Mouse (Mus musculus) cerebellum, postnatal 36 days (tissue): Measurements from ENCODE around the gene Hs3st1.

Experiments used
- DNase-seq, 2 experiments: peaks; one replicate each; pipeline ENCODE4 v3.0.0; 2021 to 2022; ENCODE audit warnings: mixed read lengths in 2 of 2

Hs3st1 gene

DNA sequence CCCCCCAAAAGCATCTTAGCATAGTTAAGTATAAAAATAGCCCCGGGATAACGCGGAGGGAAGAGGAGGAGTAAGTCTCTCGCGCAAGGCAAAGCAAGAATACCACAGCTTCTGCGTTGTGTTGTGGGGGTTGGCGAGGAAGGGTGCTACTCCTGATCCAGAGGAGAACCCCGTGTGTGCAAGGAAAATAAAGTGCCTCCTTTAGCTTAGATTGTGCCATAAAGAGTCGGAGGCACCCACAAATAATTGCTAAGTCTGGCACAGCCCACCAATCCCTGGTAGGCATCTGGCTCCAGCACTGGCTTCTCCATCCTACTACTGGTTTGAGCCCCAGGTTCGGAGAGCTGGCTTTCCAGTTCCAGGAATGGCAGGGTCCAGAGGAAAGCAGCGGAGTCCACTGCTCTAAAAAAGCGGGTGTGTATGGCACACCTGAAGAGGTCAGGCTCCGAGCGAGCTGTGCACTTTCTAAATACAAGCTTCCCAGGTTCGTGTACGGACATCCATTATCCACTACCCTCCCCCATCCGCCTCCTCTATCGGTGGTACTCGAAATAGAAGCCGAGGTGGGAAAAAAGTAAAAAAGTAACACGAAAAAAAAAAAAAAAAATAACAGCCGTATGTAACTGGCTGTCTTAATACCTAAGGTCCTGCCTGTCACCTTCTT is 111.9 kb downstream of the Hs3st1 start:
- peak in 1 of 2 experiments; percentile 59 for DNase-seq

DNA sequence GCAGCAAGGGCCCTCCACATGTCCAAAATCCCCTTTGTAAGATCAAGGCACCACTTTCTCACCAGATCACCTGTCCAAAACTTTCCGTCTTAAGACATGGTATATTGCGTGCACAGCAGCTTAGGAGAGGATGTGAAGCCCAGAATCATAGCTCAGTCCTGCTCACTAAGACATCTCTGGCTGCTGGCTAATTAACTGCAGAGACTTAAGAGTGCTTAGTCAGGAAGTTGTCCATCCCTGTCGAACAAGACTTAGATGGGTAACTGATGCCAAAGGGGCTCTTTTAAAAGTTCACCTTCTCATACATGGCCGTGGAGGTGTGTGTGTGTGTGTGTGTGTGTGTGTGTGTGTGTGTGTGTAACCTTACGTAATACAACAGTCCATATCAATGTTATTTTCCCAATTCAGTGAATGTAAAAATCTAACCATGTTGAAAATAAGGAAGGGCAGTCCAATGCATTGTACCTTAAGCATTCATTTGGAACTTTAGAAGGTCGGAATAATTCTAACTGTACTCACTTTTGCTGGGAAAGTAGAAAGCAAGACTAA is 113.0 kb downstream of the Hs3st1 start:
- DNase-seq = no peak

DNA sequence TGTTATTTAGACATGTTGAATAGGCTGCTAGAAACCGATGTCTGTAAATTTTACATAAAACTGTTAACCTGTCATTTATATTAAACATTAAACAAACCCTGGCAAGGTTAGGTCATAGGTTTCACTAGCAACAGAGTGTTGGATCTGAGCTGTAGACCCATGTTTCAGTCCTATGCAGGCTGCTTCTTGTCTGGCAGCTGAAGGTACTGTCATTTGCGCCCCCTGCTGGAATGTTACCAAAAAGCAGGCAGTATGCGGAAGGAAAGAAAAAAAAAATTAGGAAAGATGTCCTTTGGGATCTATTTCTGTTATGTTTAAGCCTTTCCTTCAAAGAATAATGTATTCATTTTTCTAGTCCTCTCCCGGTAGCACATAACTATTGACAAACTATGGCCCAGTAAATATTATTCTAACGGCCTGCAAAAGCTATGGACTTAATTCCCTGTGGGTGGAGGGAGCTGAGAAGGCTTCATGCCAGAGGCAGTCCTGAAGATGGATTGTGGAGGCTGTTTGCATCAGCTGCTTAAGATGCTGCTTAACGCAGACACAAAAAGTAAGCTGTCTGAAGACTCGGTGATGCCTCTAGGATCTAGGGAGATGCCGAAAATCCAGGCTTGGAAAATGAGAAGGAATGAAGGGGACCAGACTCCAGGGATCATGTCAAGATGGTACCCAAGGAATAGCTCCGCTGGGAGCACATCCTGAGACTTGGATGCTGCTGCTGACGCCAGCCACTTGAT is 115.7 kb downstream of the Hs3st1 start:
- DNase-seq = peak; percentile 84 to 90

DNA sequence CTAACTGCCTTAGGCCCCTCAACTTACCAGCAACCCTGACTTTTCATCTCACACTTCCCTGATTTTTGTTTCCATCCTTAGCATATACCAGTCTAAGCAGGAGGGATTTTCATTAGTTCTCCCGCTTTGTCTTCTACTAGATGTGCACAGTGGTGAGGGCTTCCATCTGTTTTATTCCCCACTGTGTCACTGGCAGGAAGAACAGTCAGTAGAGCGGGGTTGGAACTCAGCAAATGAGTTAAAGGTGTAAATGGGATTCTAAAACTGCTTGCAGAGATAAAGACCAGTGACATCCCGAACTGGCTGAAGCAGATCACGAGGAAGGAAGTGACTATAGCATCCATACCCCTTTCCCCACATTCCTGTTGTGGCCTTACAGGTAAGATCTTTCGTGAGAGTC is 116.3 kb downstream of the Hs3st1 start:
- no peak for DNase-seq

DNA sequence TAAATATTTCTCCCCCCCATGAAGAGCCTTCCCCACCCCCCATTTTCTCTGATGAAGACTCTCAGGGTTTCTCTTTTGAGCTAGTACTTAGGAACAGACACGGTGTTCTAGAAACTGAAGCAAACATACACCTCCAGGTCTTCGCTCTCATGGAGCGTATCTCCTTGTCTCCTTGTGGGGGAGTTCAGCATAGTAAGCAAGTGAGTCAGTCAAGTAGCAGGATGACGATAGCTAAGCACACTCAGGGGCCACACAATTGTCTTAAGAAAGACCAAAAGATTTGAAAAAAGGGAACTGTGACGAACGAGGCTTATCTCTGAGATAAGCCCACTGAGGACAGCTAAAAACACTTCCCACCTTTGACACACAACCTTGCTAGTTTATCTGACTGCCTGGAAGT is 117.4 kb downstream of the Hs3st1 start:
- no peak for DNase-seq

DNA sequence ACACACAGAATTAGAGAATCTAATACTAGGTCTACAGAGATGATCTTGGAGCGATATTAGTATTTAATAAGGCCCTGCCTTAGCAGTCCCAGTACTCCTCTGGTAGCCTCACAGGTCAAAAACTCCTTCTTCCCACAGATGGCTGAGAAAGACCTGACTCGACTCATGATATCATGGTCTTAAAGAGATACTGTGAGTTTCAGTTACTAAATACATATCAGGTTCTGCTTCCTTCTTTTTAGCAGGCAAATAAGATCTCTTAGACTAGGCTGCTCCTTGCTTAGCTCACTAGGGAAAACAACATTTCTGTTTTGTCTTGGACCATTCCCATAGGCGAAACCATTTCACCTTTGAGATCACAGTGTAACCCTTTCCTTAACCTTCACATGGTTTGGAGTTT is 119.2 kb downstream of the Hs3st1 start:
- DNase-seq = no peak

DNA sequence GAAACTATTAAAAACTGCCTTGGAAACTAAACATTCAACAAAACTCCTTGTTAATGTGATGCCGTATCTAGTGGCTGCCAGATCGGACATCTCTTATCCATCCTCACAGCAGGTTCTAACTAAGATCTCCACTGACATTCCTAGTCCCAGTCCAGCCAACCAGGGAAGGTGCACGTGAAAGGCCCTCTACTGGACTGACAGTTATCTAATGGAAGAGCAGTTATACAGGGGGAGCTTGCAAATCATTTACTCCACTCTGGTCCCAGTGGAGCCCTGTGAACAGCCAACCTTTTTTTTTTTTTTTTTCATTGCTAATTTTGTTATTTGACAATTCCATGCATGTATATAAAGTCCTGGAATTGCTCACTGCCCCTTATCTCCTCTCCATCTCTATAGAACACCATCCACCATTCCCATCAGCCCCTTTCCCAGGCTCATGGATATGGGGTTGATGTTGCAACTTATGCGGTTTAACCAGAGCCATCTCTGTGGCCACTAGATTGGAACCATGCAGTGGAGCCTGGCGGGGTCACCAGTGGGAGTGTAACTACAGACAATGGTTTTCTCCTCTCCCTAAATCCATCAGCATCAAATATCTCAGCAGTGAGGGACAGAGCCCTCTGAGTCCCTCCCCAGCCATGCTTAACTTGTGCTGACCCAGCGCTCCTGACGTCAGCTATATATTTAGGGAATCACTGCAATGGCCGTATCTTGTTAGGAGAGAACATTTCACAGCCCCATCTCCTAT is 120.8 kb downstream of the Hs3st1 start:
- no peak for DNase-seq

DNA sequence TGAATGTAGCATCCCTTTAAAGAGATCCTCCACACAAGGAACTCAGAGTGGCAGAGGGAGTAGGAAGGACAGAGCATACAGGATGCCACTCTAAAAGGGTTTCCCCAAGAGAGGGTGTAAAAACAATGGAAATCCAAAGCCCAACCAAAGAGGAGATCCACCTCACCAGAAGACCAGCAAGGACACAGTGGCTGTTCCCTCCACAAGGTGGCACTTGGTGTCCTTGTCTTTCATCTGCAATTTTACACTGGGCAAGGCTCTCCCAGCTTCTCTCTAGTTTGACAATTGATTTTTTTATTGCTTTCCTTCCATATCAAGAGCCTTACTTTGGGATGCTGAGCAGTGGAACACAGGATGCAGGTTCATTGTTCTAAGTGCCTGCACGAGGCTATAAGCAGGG is 122.1 kb downstream of the Hs3st1 start:
- DNase-seq = no peak

DNA sequence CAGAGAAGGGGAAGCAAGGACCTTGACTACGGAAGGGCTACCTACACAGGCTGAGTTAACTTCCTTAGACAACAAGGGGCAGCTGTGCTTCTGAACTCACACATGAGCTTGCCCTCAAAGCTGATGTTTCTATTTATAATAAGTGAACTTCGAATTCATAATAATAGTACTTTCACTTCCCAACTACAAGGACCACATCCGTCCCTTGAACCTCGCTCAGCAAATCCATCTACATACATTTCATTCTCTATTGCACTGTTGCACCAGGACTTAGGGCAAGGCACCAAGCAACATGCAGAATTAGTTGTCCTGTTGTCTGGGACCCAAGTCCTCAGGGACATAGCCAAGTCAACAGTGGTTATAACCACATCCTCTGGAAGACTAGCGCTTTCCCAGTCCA is 124.4 kb downstream of the Hs3st1 start:
- DNase-seq = no peak

DNA sequence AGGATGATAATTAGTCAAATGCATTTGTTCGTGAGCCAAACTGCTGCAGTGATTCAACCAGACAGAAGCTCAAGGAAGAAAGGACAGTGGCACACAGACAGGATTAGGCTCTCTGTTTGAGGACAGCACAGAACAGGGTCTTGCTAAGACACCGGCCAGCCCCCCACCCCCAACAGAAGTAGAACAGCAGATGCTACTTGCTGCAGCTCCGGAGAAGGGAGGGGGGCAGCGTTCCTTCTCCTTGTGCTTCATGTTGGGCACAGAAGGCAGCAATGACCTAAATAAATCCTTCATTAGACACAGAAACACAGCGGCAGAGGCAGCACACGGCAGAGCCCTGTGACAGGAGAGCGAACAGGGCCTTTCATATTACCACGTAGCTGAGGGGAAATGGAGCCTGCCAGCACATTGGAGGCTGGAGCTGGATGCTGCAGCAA is 130.2 kb downstream of the Hs3st1 start:
- DNase-seq = peak; percentile 46 to 48

DNA sequence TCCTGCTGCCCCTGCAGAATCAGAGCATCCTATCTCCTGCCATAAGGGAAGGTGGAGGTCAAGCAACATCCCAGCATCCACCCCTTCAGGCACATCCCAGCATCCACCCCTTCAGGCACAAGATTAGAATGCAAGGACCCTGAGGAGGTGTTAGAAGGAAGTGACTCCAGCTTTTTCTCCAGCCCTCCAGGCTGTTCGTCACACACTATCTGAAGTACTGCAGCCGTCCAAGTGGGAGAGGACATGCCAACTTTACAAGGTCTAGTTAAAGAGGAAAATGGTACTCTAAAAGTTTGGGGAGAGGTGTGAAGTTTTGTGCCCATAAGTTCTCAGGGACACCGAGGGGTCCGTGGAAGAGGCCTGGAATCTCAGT is 131.1 kb downstream of the Hs3st1 start:
- no peak for DNase-seq

DNA sequence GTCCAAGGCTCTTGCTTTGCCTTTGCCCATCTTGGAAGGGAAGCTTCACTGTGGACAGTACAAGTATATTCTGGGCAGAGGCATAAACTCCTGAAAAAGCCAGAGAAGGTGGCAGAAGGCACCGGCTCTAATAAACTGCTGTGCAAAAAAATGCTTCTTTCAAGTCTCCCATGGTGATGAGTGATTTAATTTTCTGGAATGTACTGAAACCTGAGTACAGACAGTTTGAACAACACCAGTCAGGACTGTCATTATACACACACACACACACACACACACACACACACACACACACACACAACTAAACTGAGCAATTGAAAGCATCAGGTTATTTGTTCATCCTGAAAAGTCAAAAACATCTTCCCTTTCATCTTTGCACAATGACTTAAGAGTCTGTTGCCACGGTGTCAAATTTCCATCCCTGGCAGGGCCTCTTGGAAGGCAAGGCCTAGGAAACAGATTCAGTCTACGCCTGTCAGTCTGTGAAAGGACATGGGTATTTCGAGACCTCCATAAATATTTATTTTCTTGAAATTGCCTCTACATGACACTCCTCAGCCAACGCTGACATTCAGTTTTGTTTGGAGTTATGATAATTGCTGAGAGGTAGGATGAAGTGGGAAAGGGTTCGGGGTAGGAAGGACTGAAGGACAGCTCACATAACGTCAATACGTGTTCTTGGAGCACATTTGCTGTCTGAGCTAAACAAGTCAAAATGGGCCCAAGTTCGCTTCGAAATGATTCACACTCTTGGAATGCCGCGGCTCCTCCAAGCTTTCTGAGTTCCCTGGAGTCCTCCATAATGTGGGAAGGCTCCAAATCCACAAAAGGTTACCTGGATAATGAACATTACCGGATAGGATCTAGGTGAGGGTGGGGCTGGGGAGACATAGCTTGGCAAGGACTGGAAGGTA is 131.7 kb downstream of the Hs3st1 start:
- DNase-seq = no peak

DNA sequence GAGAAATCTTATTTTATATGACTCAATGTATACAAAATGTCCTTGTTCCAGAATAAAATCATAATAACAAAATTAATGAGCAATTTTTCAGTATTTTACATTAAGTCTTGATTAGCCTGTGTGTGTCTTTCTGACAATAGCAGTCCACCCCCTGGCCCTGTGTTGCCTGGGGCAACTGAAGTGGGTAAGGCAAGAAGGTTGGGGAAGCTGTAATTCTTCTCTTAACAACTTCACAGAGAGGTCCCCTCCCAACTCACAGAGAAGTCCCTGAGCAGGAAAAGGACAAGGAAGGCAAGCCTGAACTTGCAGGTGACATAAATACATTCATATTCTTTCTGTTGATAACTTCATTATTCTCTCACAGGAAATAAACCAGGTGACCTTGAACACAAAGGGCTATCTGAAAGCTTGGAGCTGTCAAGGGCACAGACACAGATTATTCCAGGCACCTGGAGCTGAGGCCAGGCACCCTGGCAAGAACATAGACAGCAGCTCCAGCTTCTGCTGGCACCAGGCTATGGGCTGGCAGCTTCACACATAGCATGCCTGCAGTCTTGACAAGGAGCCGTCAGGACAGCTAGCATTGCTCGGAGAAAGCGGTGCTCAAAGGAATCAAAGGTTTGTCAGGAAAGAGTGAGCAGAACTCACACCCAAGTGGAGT is 134.9 kb downstream of the Hs3st1 start:
- DNase-seq = peak; percentile 56 to 65

DNA sequence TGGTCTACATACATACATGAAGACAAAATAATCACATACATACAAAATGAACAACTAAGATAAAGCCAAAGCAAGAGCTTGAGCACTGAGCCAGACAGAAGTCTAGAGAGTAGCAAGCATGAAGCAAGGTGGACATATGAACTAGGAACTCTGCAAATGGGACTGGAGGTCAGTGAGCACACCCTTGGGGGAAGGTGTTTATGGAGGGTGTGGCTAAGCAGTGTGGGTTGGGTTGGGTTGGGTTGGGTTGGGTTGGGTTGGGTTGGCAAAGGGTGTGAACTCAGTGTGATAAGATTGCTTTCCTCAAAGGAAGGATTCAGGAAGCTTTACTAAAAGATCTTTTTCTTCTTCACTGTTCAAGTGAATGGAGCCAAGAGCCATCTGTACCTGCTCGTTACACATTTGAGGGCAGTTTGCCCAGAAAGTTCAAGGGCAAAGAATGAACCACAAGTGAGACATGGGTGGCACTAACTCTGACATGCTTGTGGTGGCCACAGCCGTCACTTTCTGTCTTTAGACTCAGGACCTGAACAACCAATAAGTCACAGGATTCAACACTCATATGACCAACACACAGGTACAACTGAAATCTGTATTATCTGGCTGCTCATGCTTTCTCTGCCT is 137.8 kb downstream of the Hs3st1 start:
- DNase-seq = no peak

DNA sequence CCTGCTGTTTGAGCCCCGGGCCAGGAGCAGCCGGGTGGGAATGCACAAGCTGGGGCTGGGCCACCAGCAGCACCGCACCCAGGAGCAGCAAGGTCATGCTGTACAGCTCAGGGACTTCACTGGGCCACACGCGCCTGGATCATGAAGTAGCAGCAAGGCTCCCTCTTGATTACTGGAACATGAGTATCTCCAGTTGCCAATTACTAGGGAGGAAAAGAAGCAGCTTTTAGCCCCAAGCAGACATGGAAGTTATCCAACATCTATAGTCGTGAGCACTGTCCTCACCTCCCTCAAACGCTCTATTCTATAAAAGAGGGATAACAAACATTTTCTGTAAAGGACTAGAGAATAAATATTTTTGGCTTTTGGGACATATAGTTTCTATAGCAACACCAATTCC is 140.1 kb downstream of the Hs3st1 start:
- no peak for DNase-seq

DNA sequence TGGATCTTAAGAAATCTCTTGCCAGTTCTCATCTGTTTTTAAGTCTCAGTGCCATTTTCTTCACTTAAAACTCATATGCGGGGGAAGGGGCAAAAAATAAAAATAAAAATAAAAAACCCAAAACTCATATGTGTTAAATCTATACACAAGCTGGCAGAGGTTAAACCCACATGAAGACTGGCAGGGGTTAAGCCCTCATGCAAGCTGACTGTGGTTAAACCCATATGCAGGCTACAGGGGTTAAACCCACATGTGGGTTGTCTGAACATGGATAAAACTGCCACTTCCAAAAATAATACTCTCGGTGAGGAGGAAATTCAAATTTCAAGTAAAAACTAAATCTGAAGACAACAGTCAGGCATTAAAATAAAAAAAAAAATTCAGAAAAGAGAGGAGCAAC is 141.7 kb downstream of the Hs3st1 start:
- DNase-seq = no peak

DNA sequence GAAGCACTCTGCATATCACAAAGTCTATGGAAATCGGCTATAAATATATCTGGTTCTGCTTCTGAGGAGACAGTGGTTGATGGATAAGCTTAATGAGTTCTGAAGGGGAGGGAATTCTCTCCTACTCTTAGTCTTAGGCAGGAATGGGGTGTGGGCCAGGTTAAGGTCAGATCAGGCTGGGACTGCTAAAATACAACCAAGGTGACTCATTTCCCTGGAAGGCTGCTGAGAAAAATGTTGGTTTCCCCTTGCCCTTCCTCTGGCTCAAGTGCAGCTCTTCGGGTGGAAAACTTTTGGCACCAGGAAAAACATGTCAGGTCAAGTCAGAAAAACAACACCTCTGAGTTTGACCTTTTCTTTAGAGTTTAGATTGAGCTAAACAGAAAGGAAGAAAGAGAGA is 143.0 kb downstream of the Hs3st1 start:
- DNase-seq = no peak

DNA sequence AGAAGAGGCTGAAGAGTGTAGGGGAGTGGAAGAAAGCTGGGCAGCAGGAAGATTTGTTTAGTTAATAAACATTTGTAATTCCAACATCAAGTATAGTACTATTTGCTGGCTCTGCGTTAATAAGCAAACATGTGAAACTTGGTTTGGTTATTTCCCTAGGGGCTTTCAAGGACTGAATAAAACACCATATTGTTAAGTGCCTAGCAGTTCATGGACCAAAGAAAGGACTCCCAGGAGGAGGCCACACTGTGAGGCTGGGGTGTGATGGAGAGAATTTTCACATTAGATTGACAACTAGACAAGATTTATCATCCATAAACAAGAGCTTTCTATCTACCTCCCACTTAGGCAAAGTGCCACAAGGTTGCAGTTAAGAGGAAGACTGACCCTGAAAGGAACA is 147.0 kb downstream of the Hs3st1 start:
- DNase-seq = no peak

DNA sequence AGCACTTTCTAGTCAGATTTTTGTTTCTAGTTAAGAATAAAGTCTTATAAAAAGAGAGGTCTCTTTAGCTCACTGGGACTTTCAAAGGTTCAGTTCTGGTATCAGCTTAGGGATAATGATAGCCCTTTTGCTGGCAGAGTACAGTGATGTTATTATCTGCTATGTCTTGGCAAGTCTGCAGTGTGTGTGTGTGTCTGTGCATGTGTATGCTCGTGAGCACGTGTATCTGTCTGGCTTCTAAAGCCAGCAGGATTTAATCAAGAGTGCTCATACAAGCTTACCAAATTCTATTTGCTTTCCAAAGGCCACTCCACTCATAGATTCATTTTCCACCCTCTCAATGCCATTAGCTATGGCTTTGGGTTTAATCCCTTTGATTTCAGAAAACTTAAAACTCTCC is 160.5 kb downstream of the Hs3st1 start:
- DNase-seq = no peak
